Mouse (Mus musculus) liver, embryonic 14.5 days (tissue): Measurements from ENCODE around the gene Iqgap2. TPM values are rescaled to one million over a fixed set of nuclear protein-coding genes. Genes with fewer than 3 reads are reported as not detected.

Source experiments
- ATAC-seq: fragments of 200-750 bp; cut with Nextera tagmentation; 2 replicates; pipeline ENCODE4 v1.8.0; 2017; ENCODE audit warnings: moderate number of reproducible peaks, mild to moderate bottlenecking, moderate library complexity; ENCODE audit not compliant: insufficient read depth
- DNase-seq, 3 experiments: peaks; one replicate each; pipeline ENCODE4 v3.0.0-alpha.2; 2012 to 2013; ENCODE audit warnings: low read depth in 3 of 3, low spot score in 3 of 3
- H3K27ac ChIP-seq: fragments of 300-500 bp; sonication (generic); 2 replicates; pipeline ENCODE4 v1.5.1; 2014; ENCODE audit warnings: moderate library complexity, mild to moderate bottlenecking, control low read depth, inconsistent platforms
- H3K27me3 ChIP-seq: fragments of 300-500 bp; sonication (generic); 2 replicates; pipeline ENCODE4 v1.6.1; 2014; ENCODE audit warnings: mild to moderate bottlenecking, low read length, moderate library complexity; ENCODE audit not compliant: control insufficient read depth, insufficient read depth
- H3K36me3 ChIP-seq: fragments of 300-500 bp; sonication (generic); replicated peaks from 2 replicates; pipeline ENCODE4 v1.6.1; 2014; ENCODE audit warnings: low read depth; ENCODE audit not compliant: control insufficient read depth, insufficient read depth
- H3K4me1 ChIP-seq, 2 experiments: fragments of 200-500 bp in 1 of 2; fragments of 300-500 bp in 1 of 2; sonication (generic) in 1 of 2; replicated peaks; 2 replicates each; pipeline ENCODE4 v1.6.1; 2012 to 2014; ENCODE audit warnings: antibody characterized with exemption in 1 of 2, inconsistent platforms in 1 of 2, low read length in 1 of 2; ENCODE audit not compliant: control insufficient read depth in 2 of 2, insufficient read depth in 2 of 2
- H3K4me2 ChIP-seq: fragments of 300-500 bp; sonication (generic); 2 replicates; pipeline ENCODE4 v1.6.1; 2014; ENCODE audit warnings: low read depth, mild to moderate bottlenecking, control low read depth, moderate library complexity
- H3K4me3 ChIP-seq, 2 experiments: fragments of 200-500 bp in 1 of 2; fragments of 300-500 bp in 1 of 2; sonication (generic) in 1 of 2; 2 replicates each; pipeline ENCODE4 v1.5.1; 2012 to 2014; ENCODE audit warnings: low read depth in 2 of 2, low read length in 2 of 2, mild to moderate bottlenecking in 2 of 2, control low read depth in 1 of 2, inconsistent platforms in 1 of 2, moderate library complexity in 1 of 2; ENCODE audit not compliant: insufficient read depth in 1 of 2
- H3K9ac ChIP-seq: fragments of 300-500 bp; sonication (generic); replicated peaks from 2 replicates; pipeline ENCODE4 v1.6.1; 2014; ENCODE audit warnings: mild to moderate bottlenecking, control low read depth, moderate library complexity
- H3K9me3 ChIP-seq: fragments of 300-500 bp; sonication (generic); 2 replicates; pipeline ENCODE4 v1.6.1; 2016; ENCODE audit warnings: low read length, mixed read lengths; ENCODE audit not compliant: control insufficient read depth
- CTCF ChIP-seq: IDR thresholded peaks from 2 replicates; pipeline ENCODE4 v1.5.1; 2016; ENCODE audit warnings: antibody characterized with exemption, low read depth, control low read depth
- EP300 ChIP-seq: IDR thresholded peaks from 2 replicates; pipeline ENCODE4 v1.6.1; 2016; ENCODE audit warnings: antibody characterized with exemption, low read depth
- WGBS: fragments of 180-500 bp; shearing (Covaris S2); extraction: QIAGEN DNeasy Blood & Tissue Kit; methylation state at CpG from one replicate; pipeline ENCODE4 v1.1.7; 2014; ENCODE audit not compliant: insufficient replicate concordance; 5-methylcytosine and 5-hydroxymethylcytosine counted together
- polyA plus RNA-seq, 2 experiments: library from polyadenylated mRNA; depleted of rRNA in 1 of 2; stranded (reverse) in 1 of 2; unstranded in 1 of 2; fragments of >200 nt; fragmentation: Nextera tagmentation in 1 of 2; extraction: Ambion mirVana in 1 of 2; gene quantifications; 2 replicates each; pipeline versions ENCODE4 v1.2.1 to v1.2.3; 2012 to 2014

The Iqgap2 gene
- polyA plus RNA-seq, 2 experiments, result 10.8 to 11.8 TPM

- peak in 1 of 3 experiments; percentile 55 for DNase-seq
Observed at GRCm38 (mm10) chr13:95672372-95672771, 219.3 kb downstream of the Iqgap2 start.

GRCm38 (mm10) chr13:95671108-95671897 is 220.4 kb downstream of the Iqgap2 start:
- H3K27ac ChIP-seq, result peak overlapping the region; percentile 99
- H3K9ac ChIP-seq, result peak overlapping the region; percentile 76
- peak; percentile 98 for TF ChIP-seq EP300
- no peak for TF ChIP-seq CTCF
- H3K9me3 ChIP-seq, result peaks cover 2% of the 10 kb centered on the region; the same call in 1 of the 2 replicates
- H3K27me3 ChIP-seq, result no peaks in the 10 kb centered on the region
- DNase-seq (peak; percentile 51 to 94 (median 56)), ATAC-seq (peak; percentile 94)
- peak overlapping the region; percentile 78 for H3K4me2 ChIP-seq
- peaks cover 39 to 49% of the 10 kb centered on the region in 2 experiments for H3K4me1 ChIP-seq
- peaks cover 12% of the 10 kb centered on the region for H3K36me3 ChIP-seq
- 13% methylated on average over 9 of the region's 9 CpGs for WGBS
- peak overlapping the region; percentile 53 to 70 for H3K4me3 ChIP-seq

More at GRCm38 (mm10) chr13:95672372-95672771, 219.3 kb downstream of the Iqgap2 start:
- Histone ChIP-seq H3K9ac (peak overlapping the region; percentile 76), H3K36me3 (peaks cover 12% of the 10 kb centered on the region), H3K27ac (peak overlapping the region; percentile 99), H3K9me3 (peaks cover 2% of the 10 kb centered on the region; the same call in 1 of the 2 replicates), H3K4me2 (peak overlapping the region; percentile 78), H3K27me3 (no peaks in the 10 kb centered on the region), H3K4me1 (peaks cover 39 to 49% of the 10 kb centered on the region in 2 experiments), H3K4me3 (peak overlapping the region; percentile 53 to 59)
- 37% methylated on average over 7 of the region's 7 CpGs for WGBS
- TF ChIP-seq CTCF, result no peak
- TF ChIP-seq EP300, result peak; percentile 49; the same call in 1 of the 2 replicates
- ATAC-seq, result peak; percentile 1; the same call in 1 of the 2 replicates

GRCm38 (mm10) chr13:95670534-95670933 is 221.2 kb downstream of the Iqgap2 start:
- H3K36me3 ChIP-seq, result peaks cover 12% of the 10 kb centered on the region
- 57% methylated on average over 5 of the region's 5 CpGs for WGBS
- H3K9ac ChIP-seq, result peak overlapping the region; percentile 76
- H3K27me3 ChIP-seq, result no peaks in the 10 kb centered on the region
- H3K27ac ChIP-seq, result peak overlapping the region; percentile 99
- peak in 1 of 3 experiments; percentile 56 for DNase-seq
- H3K4me3 ChIP-seq, result peak overlapping the region; percentile 53 to 70
- peaks cover 2% of the 10 kb centered on the region; the same call in 1 of the 2 replicates for H3K9me3 ChIP-seq
- no peak for TF ChIP-seq CTCF
- TF ChIP-seq EP300, result no peak
- peak; percentile 24; the same call in 1 of the 2 replicates for ATAC-seq
- H3K4me1 ChIP-seq, result peaks cover 39 to 49% of the 10 kb centered on the region in 2 experiments
- H3K4me2 ChIP-seq, result peak overlapping the region; percentile 78

- Histone ChIP-seq H3K4me2 (no peak overlapping the region), H3K27me3 (no peaks in the 10 kb centered on the region), H3K27ac (no peak overlapping the region), H3K9me3 (peaks cover 2% of the 10 kb centered on the region; the same call in 1 of the 2 replicates), H3K4me3 (no peak overlapping the region), H3K9ac (no peak overlapping the region), H3K36me3 (peaks cover 37% of the 10 kb centered on the region), H3K4me1 (peaks cover 21 to 24% of the 10 kb centered on the region in 2 experiments)
- ATAC-seq, result no peak
- no peak for DNase-seq
- WGBS, result 38% methylated on average over 7 of the region's 7 CpGs
- TF ChIP-seq EP300 (no peak), CTCF (peak; percentile 47)
Observed at GRCm38 (mm10) chr13:95667260-95667659, 224.5 kb downstream of the Iqgap2 start.

- H3K27ac ChIP-seq, result no peak overlapping the region
Observed at GRCm38 (mm10) chr13:95665644-95666356, 225.9 kb downstream of the Iqgap2 start.

More at GRCm38 (mm10) chr13:95665644-95666356, 225.9 kb downstream of the Iqgap2 start:
- H3K27me3 ChIP-seq, result no peaks in the 10 kb centered on the region
- H3K4me3 ChIP-seq, result no peak overlapping the region
- H3K36me3 ChIP-seq, result peaks cover 45% of the 10 kb centered on the region
- peaks cover 2% of the 10 kb centered on the region; the same call in 1 of the 2 replicates for H3K9me3 ChIP-seq
- ATAC-seq (no peak), DNase-seq (no peak)
- TF ChIP-seq CTCF (no peak), EP300 (no peak)
- no peak overlapping the region for H3K9ac ChIP-seq
- 87% methylated on average over 13 of the region's 13 CpGs for WGBS
- no peak overlapping the region for H3K4me2 ChIP-seq
- H3K4me1 ChIP-seq, result peaks cover 12 to 14% of the 10 kb centered on the region in 2 experiments
